Mouse (Mus musculus): ENCODE data around the gene Csf3r. TPM values are rescaled to one million over a fixed set of nuclear protein-coding genes. Genes with fewer than 3 reads are reported as not detected.

The Csf3r gene
- total and polyA plus RNA-seq, 3 experiments = 0.06 TPM; not detected in 2

- no peak for TF ChIP-seq USF2 (IDR thresholded peaks at IDR 0.05; ENCODE audit: borderline replicate concordance in 1 of 2, insufficient read depth in 1 of 2, low read depth in 1 of 2, low read length in 2 of 2)
- TF ChIP-seq JUND (IDR thresholded peaks at IDR 0.05; ENCODE audit: low read depth, low read length) = no peak
- TF ChIP-seq MAZ (IDR thresholded peaks at IDR 0.05; ENCODE audit: low read depth, low read length) = 0 out of 2 replicates have a peak, but pooled peaks have one; percentile 35
- TF ChIP-seq MEF2A (IDR thresholded peaks at IDR 0.05; ENCODE audit: extremely low read depth, insufficient replicate concordance, low read depth, low read length, poor library complexity, severe bottlenecking) = no peak
- TF ChIP-seq POLR2AphosphoS5 (IDR thresholded peaks at IDR 0.05; ENCODE audit: borderline replicate concordance, low read depth, low read length) = no peak
- no peak for TF ChIP-seq ETS1 (IDR thresholded peaks at IDR 0.05; ENCODE audit: low read depth, low read length)
- no peak for TF ChIP-seq ZMIZ1 (IDR thresholded peaks at IDR 0.05; ENCODE audit: low read depth, low read length)
- TF ChIP-seq MYB (IDR thresholded peaks at IDR 0.05; ENCODE audit: low read depth, low read length) = no peak
- TF ChIP-seq USF1 (IDR thresholded peaks at IDR 0.05; ENCODE audit: low read depth, low read length) = no peak
Measured at GRCm38 (mm10) chr4:126062856-126063255, 38.5 kb downstream of the Csf3r start (continued).

DNA sequence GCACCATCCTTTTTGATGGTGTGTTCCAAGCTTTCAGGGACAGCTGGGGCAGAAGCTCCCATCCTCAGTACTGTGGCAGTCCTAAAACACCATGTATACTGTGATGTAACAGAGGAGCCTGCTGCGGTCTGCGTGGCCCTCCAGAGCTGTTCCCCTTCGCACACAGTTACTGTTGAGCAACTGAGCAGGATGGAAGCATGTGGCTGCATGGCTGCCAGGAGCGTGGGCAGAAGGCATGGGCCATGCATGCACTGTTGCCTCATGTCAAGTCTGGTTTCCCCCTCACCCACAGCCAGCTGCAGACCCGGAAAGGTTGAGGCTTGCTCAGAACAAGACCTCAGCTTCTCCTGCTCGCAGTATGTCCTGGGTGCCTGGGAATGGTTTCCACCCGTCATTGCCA lies 40.9 kb downstream of the Csf3r start:
- Histone ChIP-seq H3K27me3 (ENCODE audit: control insufficient read depth in 1 of 2, insufficient read depth in 2 of 2, low read length in 2 of 2) (no peaks in the 10 kb centered on the region), H3K4me1 (ENCODE audit: control insufficient read depth in 1 of 2, insufficient read depth in 2 of 2, low read length in 2 of 2) (peaks cover 3 to 9% of the 10 kb centered on the region in 2 experiments; a peak in 3 of 4 replicates), H3K4me3 (ENCODE audit: control insufficient read depth in 1 of 2, insufficient read depth in 1 of 2, low read depth in 2 of 2, low read length in 2 of 2) (no peak overlapping the region), H3K79me2 (ENCODE audit: control insufficient read depth, insufficient read depth, low read length, poor library complexity) (no peaks in the 10 kb centered on the region), H3K9me3 (replicated peaks; ENCODE audit: insufficient read depth, low read length) (no peaks in the 10 kb centered on the region), H3K27ac (ENCODE audit: control insufficient read depth, low read depth, low read length) (no peak overlapping the region), H3K36me3 (ENCODE audit: control insufficient read depth in 1 of 2, insufficient read depth in 2 of 2, low read length in 2 of 2) (peaks cover 0 to 10% of the 10 kb centered on the region in 2 experiments; a peak in 2 of 4 replicates), H3K9ac (ENCODE audit: control insufficient read depth, low read depth, low read length, poor library complexity, severe bottlenecking) (no peak overlapping the region)
- TF ChIP-seq POLR2AphosphoS5 (IDR thresholded peaks at IDR 0.05; ENCODE audit: borderline replicate concordance, low read depth, low read length) (no peak), MYC (IDR thresholded peaks at IDR 0.05; ENCODE audit: low read depth, low read length) (no peak), ZMIZ1 (IDR thresholded peaks at IDR 0.05; ENCODE audit: low read depth, low read length) (no peak), EP300 (IDR thresholded peaks at IDR 0.05; ENCODE audit: low read depth in 1 of 2, low read length in 2 of 2) (no peak), ZKSCAN1 (IDR thresholded peaks at IDR 0.05; ENCODE audit: low read depth, low read length) (no peak), GABPA (IDR thresholded peaks at IDR 0.05; ENCODE audit: low read depth, low read length) (no peak), MAZ (IDR thresholded peaks at IDR 0.05; ENCODE audit: low read depth, low read length) (no peak), SMC3 (IDR thresholded peaks at IDR 0.05; ENCODE audit: low read depth, low read length) (no peak), TAL1 (IDR thresholded peaks at IDR 0.05; ENCODE audit: low read length) (no peak), ZNF384 (IDR thresholded peaks at IDR 0.05; ENCODE audit: low read depth, low read length) (no peak), POLR2AphosphoS2 (IDR thresholded peaks at IDR 0.05; ENCODE audit: low read length) (no peak), USF1 (IDR thresholded peaks at IDR 0.05; ENCODE audit: low read depth, low read length) (no peak), CHD1 (IDR thresholded peaks at IDR 0.05; ENCODE audit: low read depth, low read length) (no peak), E2F4 (IDR thresholded peaks at IDR 0.05; ENCODE audit: borderline replicate concordance, low read depth, low read length) (no peak)
- DNase-seq (ENCODE audit: low read depth, low spot score) = no peak

All from MEL (cell line).